Mouse (Mus musculus) spleen, adult 2 months (tissue): Measurements from ENCODE around the gene Zfp57. TPM values are rescaled to one million over a fixed set of nuclear protein-coding genes. Genes with fewer than 3 reads are reported as not detected.
"Not testable (repeated sequence)": the region's sequence is repeated elsewhere in the genome, so short reads cannot be mapped to it uniquely, and the experiment has no call there.

Experiments used
- DNase-seq, 2 experiments: peaks; one replicate each; pipeline versions ENCODE4 v3.0.0 to v3.0.0-alpha.2; 2012 to 2021; ENCODE audit warnings: low spot score in 2 of 2, low read depth in 1 of 2
- H3K27ac ChIP-seq: fragments of 200-500 bp; 2 replicates; pipeline ENCODE4 v1.5.1; 2012; ENCODE audit warnings: low read length, inconsistent platforms; ENCODE audit not compliant: insufficient read depth
- H3K27me3 ChIP-seq: fragments of 200-500 bp; 2 replicates; pipeline ENCODE4 v1.6.1; 2012; ENCODE audit warnings: mild to moderate bottlenecking, moderate library complexity, low read length, inconsistent platforms; ENCODE audit not compliant: control insufficient read depth, insufficient read depth
- H3K36me3 ChIP-seq: fragments of 200-500 bp; 2 replicates; pipeline ENCODE4 v1.6.1; 2012; ENCODE audit warnings: mild to moderate bottlenecking, low read length, inconsistent platforms; ENCODE audit not compliant: control insufficient read depth, insufficient read depth
- H3K4me1 ChIP-seq: fragments of 200-500 bp; 2 replicates; pipeline ENCODE4 v1.6.1; 2011; ENCODE audit warnings: inconsistent platforms; ENCODE audit not compliant: control insufficient read depth, insufficient read depth, insufficient read length
- H3K4me3 ChIP-seq: fragments of 200-500 bp; 2 replicates; pipeline ENCODE4 v1.5.1; 2011; ENCODE audit warnings: mild to moderate bottlenecking, inconsistent platforms; ENCODE audit not compliant: insufficient read depth, insufficient read length; ENCODE audit errors: extremely low read depth
- CTCF ChIP-seq: fragments of 200-500 bp; IDR thresholded peaks from 2 replicates; pipeline ENCODE4 v1.5.1; 2011; ENCODE audit warnings: mild to moderate bottlenecking, inconsistent platforms; ENCODE audit not compliant: insufficient read depth, insufficient read length, insufficient replicate concordance; ENCODE audit errors: extremely low read depth
- POLR2A ChIP-seq: fragments of 200-500 bp; IDR thresholded peaks from 2 replicates; pipeline ENCODE4 v1.6.1; 2011; ENCODE audit warnings: low read depth, low read length, inconsistent platforms
- WGBS: fragments of 180-500 bp; shearing (Covaris S2); methylation state at CpG from one replicate; pipeline ENCODE4 v1.1.7; 2018; 5-methylcytosine and 5-hydroxymethylcytosine counted together
- polyA plus RNA-seq: library from polyadenylated mRNA; depleted of rRNA; stranded (reverse); fragments of >200 nt; gene quantifications from 2 replicates; pipeline ENCODE4 v1.2.3, GENCODE M21; 2012

Zfp57 gene
- polyA plus RNA-seq, 1 experiment: 0.62 TPM

DNA sequence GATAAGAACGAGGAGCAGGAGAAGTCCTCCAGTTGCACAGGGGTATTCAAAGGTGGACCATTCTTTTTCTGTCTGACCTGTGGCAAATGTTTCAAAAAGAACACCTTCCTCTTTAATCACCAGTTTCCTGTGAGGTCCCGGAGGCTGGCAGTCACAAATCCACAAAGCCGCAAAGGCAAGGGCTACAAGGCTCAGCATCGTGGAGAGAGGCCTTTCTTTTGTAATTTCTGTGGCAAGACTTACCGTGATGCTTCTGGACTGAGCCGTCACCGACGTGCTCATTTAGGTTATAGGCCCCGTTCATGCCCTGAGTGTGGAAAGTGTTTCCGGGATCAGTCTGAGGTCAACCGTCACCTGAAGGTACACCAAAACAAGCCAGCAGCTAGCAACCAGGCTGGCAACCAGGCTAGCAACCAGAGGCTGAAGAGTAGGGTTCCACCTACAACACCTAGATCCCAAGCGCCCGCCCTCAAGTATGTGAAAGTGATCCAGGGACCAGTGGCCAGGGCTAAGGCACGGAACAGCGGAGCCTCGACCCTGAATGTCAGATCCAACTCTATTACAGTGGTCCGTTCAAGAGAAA lies 8.6 kb downstream of the Zfp57 start:
- Histone ChIP-seq H3K36me3 (no peaks in the 10 kb centered on the region), H3K27me3 (no peaks in the 10 kb centered on the region), H3K4me1 (no peaks in the 10 kb centered on the region), H3K4me3 (no peak overlapping the region), H3K27ac (no peak overlapping the region)
- DNase-seq: no peak
- TF ChIP-seq CTCF: no peak
- 42% methylated on average over 17 of the region's 17 CpGs for WGBS

DNA sequence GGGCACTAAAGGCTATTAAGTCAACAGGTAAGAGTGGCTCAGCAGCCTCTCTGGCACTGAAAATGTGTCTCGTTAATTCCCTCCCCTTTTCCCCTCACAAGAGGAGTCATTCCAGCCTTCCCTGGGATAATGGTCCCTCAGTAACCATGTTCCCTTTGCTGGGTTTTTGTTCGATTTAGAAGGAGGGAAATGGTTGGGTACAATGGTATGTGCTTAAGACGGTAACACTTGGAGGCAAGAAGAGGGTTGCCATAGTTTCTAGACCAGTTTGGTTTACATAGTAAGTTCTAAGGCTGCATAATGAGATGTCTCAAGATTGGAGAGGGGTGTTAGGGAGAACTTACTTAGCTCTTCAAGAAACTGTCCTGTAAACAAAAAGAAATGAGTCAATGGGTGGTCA lies 10.8 kb downstream of the Zfp57 start:
- 92% methylated on average over 3 of the region's 3 CpGs for WGBS
- no peaks in the 10 kb centered on the region for H3K27me3 ChIP-seq
- DNase-seq: no peak
- no peak for TF ChIP-seq CTCF
- TF ChIP-seq POLR2A: no peak
- H3K27ac ChIP-seq: no peak overlapping the region
- no peak overlapping the region for H3K4me3 ChIP-seq
- no peaks in the 10 kb centered on the region for H3K4me1 ChIP-seq
- H3K36me3 ChIP-seq: no peaks in the 10 kb centered on the region

DNA sequence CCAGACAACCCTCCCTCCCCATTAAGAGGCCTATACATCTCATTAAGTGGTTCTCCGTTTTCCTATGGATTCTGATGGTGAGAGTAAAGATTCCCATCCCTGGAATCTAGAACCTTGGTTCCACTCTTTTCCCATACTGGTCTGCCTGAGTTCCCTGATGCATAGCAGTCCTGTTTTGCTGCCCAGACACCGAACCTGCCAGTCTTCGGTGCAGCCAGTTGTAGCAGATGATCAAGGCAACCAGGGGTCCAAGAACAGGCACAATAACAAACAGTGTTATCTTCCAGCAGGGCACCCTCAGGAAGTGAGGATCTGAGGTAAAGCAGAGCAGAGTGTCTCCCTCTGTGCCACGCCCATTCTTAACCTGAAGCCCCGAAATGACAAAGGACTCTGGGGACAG lies 11.2 kb downstream of the Zfp57 start:
- Histone ChIP-seq H3K4me3 (no peak overlapping the region), H3K27me3 (no peaks in the 10 kb centered on the region), H3K27ac (no peak overlapping the region), H3K4me1 (no peaks in the 10 kb centered on the region), H3K36me3 (no peaks in the 10 kb centered on the region)
- WGBS: 82% methylated on average over 5 of the region's 5 CpGs
- TF ChIP-seq POLR2A (no peak), CTCF (no peak)
- DNase-seq: no peak

- H3K27me3 ChIP-seq: no peaks in the 10 kb centered on the region
- TF ChIP-seq CTCF: no peak
- TF ChIP-seq POLR2A: no peak
- DNase-seq: no peak
- H3K4me1 ChIP-seq: no peaks in the 10 kb centered on the region
- no peaks in the 10 kb centered on the region for H3K36me3 ChIP-seq
- no peak overlapping the region for H3K4me3 ChIP-seq
- H3K27ac ChIP-seq: no peak overlapping the region
Measured at GRCm38 (mm10) chr17:37016333-37016732, 15.4 kb downstream of the Zfp57 start.

DNA sequence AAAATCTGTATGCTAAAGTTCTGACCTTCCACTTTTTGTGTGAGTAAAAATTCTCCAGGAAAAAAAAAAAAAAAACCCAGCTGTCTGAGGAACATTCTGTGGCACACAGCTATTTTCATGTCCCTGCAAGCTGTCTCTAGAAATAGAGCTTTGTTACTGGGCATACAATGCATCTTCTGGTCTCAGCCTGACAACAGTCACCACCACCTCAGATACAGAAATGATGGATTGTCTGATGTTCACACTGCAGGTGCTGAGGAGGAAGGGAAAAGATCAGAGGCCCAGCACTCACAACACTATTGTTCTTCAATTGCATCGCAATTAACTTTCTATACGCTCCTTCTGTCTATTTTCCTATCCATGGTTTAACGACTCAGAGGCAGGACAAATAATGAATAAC lies 17.4 kb downstream of the Zfp57 start:
- DNase-seq: no peak
- TF ChIP-seq CTCF (no peak), POLR2A (no peak)
- WGBS: 95% methylated on average over 3 of the region's 3 CpGs
- Histone ChIP-seq H3K4me3 (no peak overlapping the region), H3K36me3 (no peaks in the 10 kb centered on the region), H3K27ac (no peak overlapping the region), H3K4me1 (peaks cover 2% of the 10 kb centered on the region; the same call in 1 of the 2 replicates), H3K27me3 (no peaks in the 10 kb centered on the region)

GRCm38 (mm10) chr17:37019242-37019641 lies 18.3 kb downstream of the Zfp57 start:
- not testable (repeated sequence) for H3K4me3 ChIP-seq, H3K27me3 ChIP-seq, H3K4me1 ChIP-seq, DNase-seq, H3K36me3 ChIP-seq, H3K27ac ChIP-seq
- 93% methylated on average over 5 of the region's 5 CpGs for WGBS

- DNase-seq: no peak
- TF ChIP-seq POLR2A: no peak
- H3K36me3 ChIP-seq: no peaks in the 10 kb centered on the region
- WGBS: 61% methylated on average over 9 of the region's 9 CpGs
- no peaks in the 10 kb centered on the region for H3K27me3 ChIP-seq
- H3K4me1 ChIP-seq: peaks cover 2% of the 10 kb centered on the region; the same call in 1 of the 2 replicates
- H3K4me3 ChIP-seq: no peak within 1 kb of the TSS
- no peak within 1 kb of the TSS for H3K27ac ChIP-seq
Measured at GRCm38 (mm10) chr17:37022628-37023576, 21.9 kb downstream of the Zfp57 start, which contains the start of gene Mog. Gene Mog (minus strand): TSS chr17:37023398.
